Comparison of ENCODE assay signal across 1 mouse cellular context in genomic region chr5:32745705-32746655, GRCm38 (mm10).
TF ChIP-seq lines count a peak whose summit lies in the region.

No protein-coding gene starts in this region.

TF ChIP-seq in CH12.LX, 34 proteins besides CTCF, POLR2A, EP300 and RAD21 (continued from another document):
- no peak for TF ChIP-seq ZKSCAN1 (IDR thresholded peaks at IDR 0.05; ENCODE audit: borderline replicate concordance, low read depth, low read length)
- 0 out of 2 replicates have a peak, but pooled peaks have one; percentile 11 for TF ChIP-seq CHD2 (IDR thresholded peaks at IDR 0.05; ENCODE audit: low read length)
- no peak for TF ChIP-seq JUN (IDR thresholded peaks at IDR 0.05; ENCODE audit: insufficient read depth, low read depth, low read length)
- no peak for TF ChIP-seq UBTF (IDR thresholded peaks at IDR 0.05; ENCODE audit: low read depth, low read length)
- TF ChIP-seq MAX (IDR thresholded peaks at IDR 0.05; ENCODE audit: low read length): no peak
TF ChIP-seq in CH12.LX: peak in this region for 8.
